Mouse (Mus musculus) hindbrain, embryonic 11.5 days (tissue): ENCODE measurements around the gene Col23a1. TPM values are rescaled to one million over a fixed set of nuclear protein-coding genes. Genes with fewer than 3 reads are reported as not detected.

Experiments
- ATAC-seq: fragments of 200-750 bp; cut with Nextera tagmentation; 2 replicates; pipeline ENCODE4 v1.8.0; 2017; ENCODE audit warnings: mild to moderate bottlenecking, moderate TSS enrichment, moderate library complexity; ENCODE audit not compliant: low FRiP score
- DNase-seq: peaks from one replicate; pipeline ENCODE4 v3.0.0-alpha.2; 2015; ENCODE audit warnings: low spot score
- H3K27ac ChIP-seq: fragments of 300-500 bp; sonication (generic); 2 replicates; pipeline ENCODE4 v1.5.1; 2014; ENCODE audit warnings: mild to moderate bottlenecking, low read depth, low read length
- H3K27me3 ChIP-seq: fragments of 300-500 bp; sonication (generic); 2 replicates; pipeline ENCODE4 v1.6.1; 2014; ENCODE audit warnings: mild to moderate bottlenecking, low read length, moderate library complexity, mixed read lengths; ENCODE audit not compliant: control insufficient read depth, insufficient read depth
- H3K36me3 ChIP-seq: fragments of 300-500 bp; sonication (generic); 2 replicates; pipeline ENCODE4 v1.6.1; 2014; ENCODE audit warnings: mild to moderate bottlenecking, low read length, moderate library complexity, mixed read lengths; ENCODE audit not compliant: control insufficient read depth, insufficient read depth
- H3K4me1 ChIP-seq: fragments of 300-500 bp; sonication (generic); replicated peaks from 2 replicates; pipeline ENCODE4 v1.6.1; 2014; ENCODE audit warnings: low read length, mixed read lengths; ENCODE audit not compliant: control insufficient read depth, insufficient read depth
- H3K4me2 ChIP-seq: fragments of 300-500 bp; sonication (generic); replicated peaks from 2 replicates; pipeline ENCODE4 v1.6.1; 2014; ENCODE audit warnings: mild to moderate bottlenecking, low read depth, low read length
- H3K4me3 ChIP-seq: fragments of 300-500 bp; sonication (generic); 2 replicates; pipeline ENCODE4 v1.5.1; 2014; ENCODE audit warnings: low read depth, low read length
- H3K9ac ChIP-seq: fragments of 300-500 bp; sonication (generic); 2 replicates; pipeline ENCODE4 v1.6.1; 2014; ENCODE audit warnings: low read depth, low read length
- H3K9me3 ChIP-seq: fragments of 300-500 bp; sonication (generic); 2 replicates; pipeline ENCODE4 v1.6.1; 2016; ENCODE audit warnings: low read length; ENCODE audit not compliant: control insufficient read depth
- WGBS: fragments of 180-500 bp; shearing (Covaris S2); extraction: QIAGEN DNeasy Blood & Tissue Kit; methylation state at CpG from one replicate; pipeline ENCODE4 v1.1.7; 2014; 5-methylcytosine and 5-hydroxymethylcytosine counted together
- polyA plus RNA-seq: library from polyadenylated mRNA; unstranded; fragments of >200 nt; fragmentation: Nextera tagmentation; extraction: Ambion mirVana; gene quantifications from 2 replicates; pipeline ENCODE4 v1.2.1, GENCODE M21; 2014

Col23a1 gene
- polyA plus RNA-seq, 1 experiment from 2014 or later, result 9.7 TPM

- 75% methylated on average over 3 of the region's 3 CpGs for WGBS
- H3K4me3 ChIP-seq, result no peak overlapping the region
- H3K4me2 ChIP-seq, result no peak overlapping the region
Observed at GRCm38 (mm10) chr11:51482251-51482650, 192.5 kb downstream of the Col23a1 start.

GRCm38 (mm10) chr11:51485051-51485521 lies 195.4 kb downstream of the Col23a1 start:
- 65% methylated on average over 8 of the region's 8 CpGs for WGBS
- Histone ChIP-seq H3K36me3 (no peaks in the 10 kb centered on the region), H3K9ac (no peak overlapping the region), H3K9me3 (no peaks in the 10 kb centered on the region), H3K4me1 (no peaks in the 10 kb centered on the region), H3K4me2 (no peak overlapping the region), H3K4me3 (no peak overlapping the region), H3K27ac (no peak overlapping the region), H3K27me3 (no peaks in the 10 kb centered on the region)
- DNase-seq, result peak; percentile 16
- no peak for ATAC-seq

More at GRCm38 (mm10) chr11:51482251-51482650, 192.5 kb downstream of the Col23a1 start:
- Histone ChIP-seq H3K9ac (no peak overlapping the region), H3K4me1 (no peaks in the 10 kb centered on the region), H3K27me3 (no peaks in the 10 kb centered on the region), H3K36me3 (no peaks in the 10 kb centered on the region), H3K9me3 (no peaks in the 10 kb centered on the region), H3K27ac (no peak overlapping the region)
- ATAC-seq (no peak), DNase-seq (no peak)

- Histone ChIP-seq H3K27ac (no peak overlapping the region), H3K4me2 (no peak overlapping the region), H3K4me1 (no peaks in the 10 kb centered on the region), H3K27me3 (no peaks in the 10 kb centered on the region), H3K9ac (no peak overlapping the region), H3K9me3 (no peaks in the 10 kb centered on the region), H3K36me3 (no peaks in the 10 kb centered on the region), H3K4me3 (no peak overlapping the region)
- ATAC-seq, result no peak
- DNase-seq, result no peak
- WGBS, result 63% methylated on average over 10 of the region's 10 CpGs
Observed at GRCm38 (mm10) chr11:51485775-51486464, 196.2 kb downstream of the Col23a1 start.

GRCm38 (mm10) chr11:51488813-51489212 lies 199.1 kb downstream of the Col23a1 start:
- no peak overlapping the region for H3K4me3 ChIP-seq
- 44% methylated on average over 9 of the region's 9 CpGs for WGBS
- no peak overlapping the region for H3K27ac ChIP-seq
- no peak overlapping the region for H3K9ac ChIP-seq
- DNase-seq, result peak; percentile 44
- H3K9me3 ChIP-seq, result no peaks in the 10 kb centered on the region
- no peak overlapping the region for H3K4me2 ChIP-seq
- no peaks in the 10 kb centered on the region for H3K36me3 ChIP-seq
- no peaks in the 10 kb centered on the region for H3K27me3 ChIP-seq
- ATAC-seq, result peak; percentile 35; the same call in 1 of the 2 replicates
- H3K4me1 ChIP-seq, result no peaks in the 10 kb centered on the region

- H3K9me3 ChIP-seq, result no peaks in the 10 kb centered on the region
- H3K36me3 ChIP-seq, result no peaks in the 10 kb centered on the region
- ATAC-seq (no peak), DNase-seq (no peak)
- no peak overlapping the region for H3K4me2 ChIP-seq
- H3K4me3 ChIP-seq, result no peak overlapping the region
- H3K27ac ChIP-seq, result no peak overlapping the region
- no peaks in the 10 kb centered on the region for H3K4me1 ChIP-seq
- H3K9ac ChIP-seq, result no peak overlapping the region
- 91% methylated on average over 4 of the region's 4 CpGs for WGBS
- no peaks in the 10 kb centered on the region for H3K27me3 ChIP-seq
Observed at GRCm38 (mm10) chr11:51493421-51493820, 203.7 kb downstream of the Col23a1 start.

GRCm38 (mm10) chr11:51494178-51494577 lies 204.5 kb downstream of the Col23a1 start:
- WGBS, result 80% methylated on average over 5 of the region's 5 CpGs
- Histone ChIP-seq H3K4me2 (no peak overlapping the region), H3K36me3 (no peaks in the 10 kb centered on the region), H3K4me3 (no peak overlapping the region), H3K4me1 (no peaks in the 10 kb centered on the region), H3K27ac (no peak overlapping the region), H3K27me3 (no peaks in the 10 kb centered on the region), H3K9ac (no peak overlapping the region), H3K9me3 (no peaks in the 10 kb centered on the region)
- ATAC-seq (no peak), DNase-seq (no peak)

GRCm38 (mm10) chr11:51499776-51500175 lies 210.1 kb downstream of the Col23a1 start:
- Histone ChIP-seq H3K9ac (no peak overlapping the region), H3K4me3 (no peak overlapping the region), H3K9me3 (no peaks in the 10 kb centered on the region), H3K4me2 (no peak overlapping the region), H3K27ac (no peak overlapping the region), H3K27me3 (no peaks in the 10 kb centered on the region), H3K4me1 (no peaks in the 10 kb centered on the region), H3K36me3 (no peaks in the 10 kb centered on the region)
- ATAC-seq, result no peak
- no peak for DNase-seq

- no peak overlapping the region for H3K27ac ChIP-seq
- H3K36me3 ChIP-seq, result no peaks in the 10 kb centered on the region
- H3K9me3 ChIP-seq, result no peaks in the 10 kb centered on the region
- DNase-seq (no peak), ATAC-seq (no peak)
- H3K4me1 ChIP-seq, result no peaks in the 10 kb centered on the region
- no peak overlapping the region for H3K4me3 ChIP-seq
- H3K4me2 ChIP-seq, result no peak overlapping the region
- H3K27me3 ChIP-seq, result no peaks in the 10 kb centered on the region
- 69% methylated on average over 10 of the region's 10 CpGs for WGBS
- no peak overlapping the region for H3K9ac ChIP-seq
Observed at GRCm38 (mm10) chr11:51502431-51502851, 212.7 kb downstream of the Col23a1 start.

GRCm38 (mm10) chr11:51504946-51505345 lies 215.2 kb downstream of the Col23a1 start:
- H3K4me3 ChIP-seq, result no peak overlapping the region
- no peaks in the 10 kb centered on the region for H3K36me3 ChIP-seq
- H3K4me1 ChIP-seq, result no peaks in the 10 kb centered on the region
- H3K27ac ChIP-seq, result no peak overlapping the region
- ATAC-seq (no peak), DNase-seq (no peak)
- no peaks in the 10 kb centered on the region for H3K9me3 ChIP-seq
- no peaks in the 10 kb centered on the region for H3K27me3 ChIP-seq
- no peak overlapping the region for H3K9ac ChIP-seq
- WGBS, result 81% methylated on average over 3 of the region's 3 CpGs
- no peak overlapping the region for H3K4me2 ChIP-seq
